In the genomic region with DNA sequence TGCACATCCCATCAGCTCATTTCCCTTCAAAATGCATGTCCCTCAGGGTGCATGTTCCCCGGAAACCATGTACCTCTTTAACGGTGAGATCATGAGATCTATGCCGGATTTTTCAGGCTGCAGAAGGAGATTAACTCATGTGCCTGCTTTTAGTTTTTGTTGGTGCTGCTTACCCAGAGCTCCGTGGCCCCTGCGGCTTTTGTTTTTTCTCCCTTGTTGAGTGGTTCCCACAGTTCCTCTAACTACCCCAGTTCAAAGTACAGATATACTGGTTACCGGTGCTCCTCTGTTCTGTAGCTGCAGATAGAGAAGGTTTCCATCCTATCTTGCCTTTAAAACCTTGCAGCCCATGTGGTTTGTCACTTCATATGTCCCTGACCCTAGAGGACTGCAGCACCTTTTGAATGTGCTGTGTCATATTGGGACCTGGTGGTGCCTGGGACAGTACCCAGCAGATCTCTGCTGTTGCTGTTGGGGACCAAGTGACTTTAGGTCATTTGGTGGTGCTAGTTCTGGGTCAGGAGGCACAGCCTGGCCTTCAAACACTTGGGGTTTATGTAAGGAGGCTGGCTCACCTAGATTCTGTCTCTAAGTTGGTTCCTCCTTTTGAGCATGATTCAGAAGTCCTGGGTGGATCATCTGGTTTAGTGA, we compare ENCODE assay signal across 8 mouse cellular contexts. TPM values are rescaled to one million over a fixed set of nuclear protein-coding genes. Genes with fewer than 3 reads are reported as not detected.
DNase-seq lines count a peak whose midpoint lies in the region; ATAC-seq lines count a peak whose summit lies in the region.

No protein-coding gene starts in this region.

- peak overlapping the region; percentile 34 for H3K4me3 ChIP-seq in intestine, embryonic 16.5 days (ENCODE audit: low read length)
- H3K4me3 ChIP-seq in neural tube, embryonic 14.5 days (ENCODE audit: low read depth, low read length), result peak overlapping the region; percentile 9; the same call in 1 of the 2 replicates

- H3K4me1 ChIP-seq in intestine, embryonic 16.5 days (ENCODE audit: control insufficient read depth, insufficient read depth, low read length), result peaks cover 11% of the 10 kb centered on the region
- H3K4me1 ChIP-seq in neural tube, embryonic 14.5 days (ENCODE audit: control insufficient read depth, insufficient read depth, low read length), result peaks cover 6% of the 10 kb centered on the region; the same call in 1 of the 2 replicates

- WGBS in intestine, embryonic 16.5 days, result 54% methylated on average over 6 of the region's 6 CpGs
- WGBS in neural tube, embryonic 14.5 days, result 61% methylated on average over 6 of the region's 6 CpGs

- no peak for DNase-seq in frontal cortex, postnatal 25 days (ENCODE audit: low spot score in 2 of 2)
- DNase-seq in thymus, postnatal 14 days, result peak; percentile 43
- DNase-seq in thymus, postnatal 36 days, result no peak
- DNase-seq in right cerebral cortex, postnatal 4 days, result no peak
- DNase-seq in lung, postnatal 36 days, result no peak

- no peaks in the 10 kb centered on the region for H3K27me3 ChIP-seq in intestine, embryonic 16.5 days (replicated peaks; ENCODE audit: control insufficient read depth, insufficient read depth, low read length)
- H3K27me3 ChIP-seq in neural tube, embryonic 14.5 days (ENCODE audit: control insufficient read depth, insufficient read depth, low read length), result no peaks in the 10 kb centered on the region

- peak overlapping the region; percentile 35; the same call in 1 of the 2 replicates for H3K9ac ChIP-seq in intestine, embryonic 16.5 days (ENCODE audit: low read depth, low read length)
- H3K9ac ChIP-seq in neural tube, embryonic 14.5 days (replicated peaks; ENCODE audit: low read depth, low read length), result no peak overlapping the region

- no peaks in the 10 kb centered on the region for H3K9me3 ChIP-seq in intestine, embryonic 16.5 days (ENCODE audit: control insufficient read depth, low read length)
- no peaks in the 10 kb centered on the region for H3K9me3 ChIP-seq in neural tube, embryonic 14.5 days (ENCODE audit: control insufficient read depth, low read length)

- H3K27ac ChIP-seq in intestine, embryonic 16.5 days (ENCODE audit: low read length), result no peak overlapping the region
- H3K27ac ChIP-seq in neural tube, embryonic 14.5 days (ENCODE audit: low read depth, low read length), result no peak overlapping the region

- no peaks in the 10 kb centered on the region for H3K36me3 ChIP-seq in intestine, embryonic 16.5 days (ENCODE audit: control insufficient read depth, insufficient read depth, low read length)
- peaks cover 18% of the 10 kb centered on the region; the same call in 1 of the 2 replicates for H3K36me3 ChIP-seq in neural tube, embryonic 14.5 days (ENCODE audit: control insufficient read depth, insufficient read depth, low read length)

- H3K4me2 ChIP-seq in intestine, embryonic 16.5 days (ENCODE audit: low read depth, low read length), result peak overlapping the region; percentile 55
- H3K4me2 ChIP-seq in neural tube, embryonic 14.5 days (ENCODE audit: low read depth, low read length), result peak overlapping the region; percentile 61

- ATAC-seq in frontal cortex, adult (ENCODE audit: low TSS enrichment), result peak; percentile 36; the same call in 1 of the 2 replicates
- peak; percentile 26; the same call in 1 of the 2 replicates for ATAC-seq in intestine, embryonic 16.5 days
- no peak for ATAC-seq in neural tube, embryonic 14.5 days (ENCODE audit: low read depth)

RNA-seq across cellular contexts. Expression of gene Gnptg, which starts 16.8 kb away (rescaled TPM):
- polyA plus RNA-seq in intestine, embryonic 16.5 days (2015; fragmentation: Nextera tagmentation; extraction: Ambion mirVana), result 40.6 and 45.8 TPM in 2 replicates
- polyA plus RNA-seq in neural tube, embryonic 14.5 days (2014; fragmentation: Nextera tagmentation; extraction: Ambion mirVana), result 88.4 and 110 TPM in 2 replicates

RNA-seq across cellular contexts. Expression of gene Tsr3, which starts 16.9 kb away (rescaled TPM):
- polyA plus RNA-seq in intestine, embryonic 16.5 days (2015; fragmentation: Nextera tagmentation; extraction: Ambion mirVana), result 33.1 and 37.0 TPM in 2 replicates
- polyA plus RNA-seq in neural tube, embryonic 14.5 days (2014; fragmentation: Nextera tagmentation; extraction: Ambion mirVana), result 56.4 and 57.1 TPM in 2 replicates

RNA-seq across cellular contexts. Expression of gene Baiap3, which starts 33.1 kb away (rescaled TPM):
- 2.5 and 4.0 TPM in 2 replicates for polyA plus RNA-seq in intestine, embryonic 16.5 days (2015; fragmentation: Nextera tagmentation; extraction: Ambion mirVana)
- 5.8 and 7.1 TPM in 2 replicates for polyA plus RNA-seq in neural tube, embryonic 14.5 days (2014; fragmentation: Nextera tagmentation; extraction: Ambion mirVana)

RNA-seq across cellular contexts. Expression of gene Unkl, which starts 34.9 kb away (rescaled TPM):
- 4.8 and 5.3 TPM in 2 replicates for polyA plus RNA-seq in intestine, embryonic 16.5 days (2015; fragmentation: Nextera tagmentation; extraction: Ambion mirVana)
- 9.1 and 10.9 TPM in 2 replicates for polyA plus RNA-seq in neural tube, embryonic 14.5 days (2014; fragmentation: Nextera tagmentation; extraction: Ambion mirVana)

RNA-seq across cellular contexts. Expression of gene BC003965, which starts 38.7 kb away (rescaled TPM):
- polyA plus RNA-seq in intestine, embryonic 16.5 days (2015; fragmentation: Nextera tagmentation; extraction: Ambion mirVana), result 35.1 and 39.7 TPM in 2 replicates
- 31.9 and 33.9 TPM in 2 replicates for polyA plus RNA-seq in neural tube, embryonic 14.5 days (2014; fragmentation: Nextera tagmentation; extraction: Ambion mirVana)
